Mouse (Mus musculus) neural tube, embryonic 13.5 days (tissue): ENCODE data around the gene Zfyve21. TPM values are rescaled to one million over a fixed set of nuclear protein-coding genes. Genes with fewer than 3 reads are reported as not detected.
A peak's percentile ranks its signal among the peaks of the same experiment; 100 is the strongest.

Experiments used
- ATAC-seq: fragments of 200-750 bp; cut with Nextera tagmentation; 2 replicates; pipeline ENCODE4 v1.8.0; 2017; ENCODE audit warnings: low read depth, mild to moderate bottlenecking, moderate TSS enrichment, moderate library complexity
- H3K27ac ChIP-seq: fragments of 300-500 bp; sonication (generic); replicated peaks from 2 replicates; pipeline ENCODE4 v1.5.1; 2015; ENCODE audit warnings: moderate library complexity, mild to moderate bottlenecking, inconsistent platforms
- H3K27me3 ChIP-seq: fragments of 300-500 bp; sonication (generic); 2 replicates; pipeline ENCODE4 v1.6.1; 2015; ENCODE audit warnings: mild to moderate bottlenecking, inconsistent platforms
- H3K36me3 ChIP-seq: fragments of 300-500 bp; sonication (generic); 2 replicates; pipeline ENCODE4 v1.6.1; 2015; ENCODE audit warnings: mild to moderate bottlenecking, inconsistent platforms
- H3K4me1 ChIP-seq: fragments of 300-500 bp; sonication (generic); replicated peaks from 2 replicates; pipeline ENCODE4 v1.6.1; 2015; ENCODE audit warnings: inconsistent platforms
- H3K4me2 ChIP-seq: fragments of 300-500 bp; sonication (generic); 2 replicates; pipeline ENCODE4 v1.6.1; 2015; ENCODE audit warnings: inconsistent platforms, mild to moderate bottlenecking, moderate library complexity
- H3K4me3 ChIP-seq: fragments of 300-500 bp; sonication (generic); 2 replicates; pipeline ENCODE4 v1.5.1; 2015; ENCODE audit warnings: mild to moderate bottlenecking, inconsistent platforms
- H3K9ac ChIP-seq: fragments of 300-500 bp; sonication (generic); 2 replicates; pipeline ENCODE4 v1.6.1; 2015; ENCODE audit warnings: moderate library complexity, mild to moderate bottlenecking, inconsistent platforms
- H3K9me3 ChIP-seq: fragments of 300-500 bp; sonication (generic); 2 replicates; pipeline ENCODE4 v1.6.1; 2016; ENCODE audit warnings: inconsistent platforms
- WGBS: fragments of 180-500 bp; shearing (Covaris S2); methylation state at CpG from one replicate; pipeline ENCODE4 v1.1.7; 2015; 5-methylcytosine and 5-hydroxymethylcytosine counted together
- polyA plus RNA-seq: library from polyadenylated mRNA; unstranded; fragments of >200 nt; fragmentation: Nextera tagmentation; extraction: Ambion mirVana; gene quantifications from 2 replicates; pipeline ENCODE4 v1.2.1, GENCODE M21; 2015

The Zfyve21 gene
- polyA plus RNA-seq = 41.4 and 50.1 TPM in 2 replicates

- ATAC-seq = peak; percentile 100
- H3K9me3 ChIP-seq = no peaks in the 10 kb centered on the region
- under 1% methylated on average over 86 of the region's 87 CpGs for WGBS
- peak within 1 kb of the TSS; percentile 87 for H3K4me2 ChIP-seq
- peak within 1 kb of the TSS; percentile 81 for H3K9ac ChIP-seq
- H3K27ac ChIP-seq = peak within 1 kb of the TSS; percentile 85
- peaks cover 50% of the 10 kb centered on the region for H3K4me1 ChIP-seq
- H3K27me3 ChIP-seq = no peaks in the 10 kb centered on the region
- peak within 1 kb of the TSS; percentile 78 for H3K4me3 ChIP-seq
- 0 out of 2 replicates have a peak, but pooled peaks cover 3% of the 10 kb centered on the region for H3K36me3 ChIP-seq
These were observed at the start of gene Zfyve21, which contains the start of gene Xrcc3 for GRCm38 (mm10) chr12:111813766-111814617. TSS of gene Zfyve21 (plus strand) at chr12:111814170. TSS of gene Xrcc3 (minus strand) at chr12:111813873.

- peaks cover 75% of the 10 kb centered on the region for H3K4me1 ChIP-seq
- peaks cover 16% of the 10 kb centered on the region for H3K36me3 ChIP-seq
- no peaks in the 10 kb centered on the region for H3K9me3 ChIP-seq
- ATAC-seq = 0 out of 2 replicates have a peak, but pooled peaks have one; percentile 16
- H3K9ac ChIP-seq = peak overlapping the region; percentile 47
- no peaks in the 10 kb centered on the region for H3K27me3 ChIP-seq
- 24% methylated on average over 16 of the region's 16 CpGs for WGBS
- H3K27ac ChIP-seq = peak overlapping the region; percentile 53
- no peak overlapping the region for H3K4me3 ChIP-seq
- peak overlapping the region; percentile 33 for H3K4me2 ChIP-seq
These were observed 47.4 kb upstream of the Zfyve21 start for GRCm38 (mm10) chr12:111766313-111767236.

- Histone ChIP-seq H3K4me3 (no peak overlapping the region), H3K4me2 (no peak overlapping the region), H3K9me3 (no peaks in the 10 kb centered on the region), H3K27ac (no peak overlapping the region), H3K9ac (no peak overlapping the region), H3K4me1 (peaks cover 57% of the 10 kb centered on the region), H3K27me3 (no peaks in the 10 kb centered on the region), H3K36me3 (peaks cover 23% of the 10 kb centered on the region)
- no peak for ATAC-seq
- WGBS = 89% methylated on average over 10 of the region's 10 CpGs
These were observed 45.5 kb upstream of the Zfyve21 start for GRCm38 (mm10) chr12:111768322-111768928.

- no peak overlapping the region for H3K4me3 ChIP-seq
- WGBS = 26% methylated on average over 10 of the region's 10 CpGs
- peak; percentile 25; the same call in 1 of the 2 replicates for ATAC-seq
- H3K9me3 ChIP-seq = no peaks in the 10 kb centered on the region
- H3K9ac ChIP-seq = no peak overlapping the region
- no peak overlapping the region for H3K4me2 ChIP-seq
- peaks cover 51% of the 10 kb centered on the region for H3K4me1 ChIP-seq
- H3K27me3 ChIP-seq = no peaks in the 10 kb centered on the region
- peak overlapping the region; percentile 74 for H3K27ac ChIP-seq
- peaks cover 26% of the 10 kb centered on the region for H3K36me3 ChIP-seq
These were observed 44.7 kb upstream of the Zfyve21 start for GRCm38 (mm10) chr12:111769306-111769705.

- H3K9ac ChIP-seq = no peak overlapping the region
- no peak overlapping the region for H3K4me2 ChIP-seq
- H3K4me3 ChIP-seq = no peak overlapping the region
- peaks cover 32% of the 10 kb centered on the region for H3K36me3 ChIP-seq
- ATAC-seq = peak; percentile 32; the same call in 1 of the 2 replicates
- 47% methylated on average over 7 of the region's 9 CpGs for WGBS
- H3K9me3 ChIP-seq = no peaks in the 10 kb centered on the region
- H3K27me3 ChIP-seq = no peaks in the 10 kb centered on the region
- H3K4me1 ChIP-seq = peaks cover 54% of the 10 kb centered on the region
- H3K27ac ChIP-seq = peak overlapping the region; percentile 74
These were observed 44.0 kb upstream of the Zfyve21 start for GRCm38 (mm10) chr12:111769816-111770577.

GRCm38 (mm10) chr12:111770651-111771050 lies 43.3 kb upstream of the Zfyve21 start:
- H3K9me3 ChIP-seq = no peaks in the 10 kb centered on the region
- no peak for ATAC-seq
- no peaks in the 10 kb centered on the region for H3K27me3 ChIP-seq
- H3K9ac ChIP-seq = no peak overlapping the region
- 88% methylated on average over 10 of the region's 10 CpGs for WGBS
- 0 out of 2 replicates have a peak overlapping the region, but pooled peaks have one; percentile 15 for H3K27ac ChIP-seq
- H3K4me3 ChIP-seq = no peak overlapping the region
- peaks cover 49% of the 10 kb centered on the region for H3K4me1 ChIP-seq
- no peak overlapping the region for H3K4me2 ChIP-seq
- peaks cover 38% of the 10 kb centered on the region for H3K36me3 ChIP-seq

- no peak overlapping the region for H3K9ac ChIP-seq
- no peak overlapping the region for H3K4me3 ChIP-seq
- no peaks in the 10 kb centered on the region for H3K9me3 ChIP-seq
- H3K4me1 ChIP-seq = peaks cover 25% of the 10 kb centered on the region
- WGBS = 90% methylated on average over 16 of the region's 16 CpGs
- H3K27me3 ChIP-seq = no peaks in the 10 kb centered on the region
- H3K27ac ChIP-seq = no peak overlapping the region
- no peak overlapping the region for H3K4me2 ChIP-seq
- no peak for ATAC-seq
- H3K36me3 ChIP-seq = peaks cover 73% of the 10 kb centered on the region
These were observed 39.8 kb upstream of the Zfyve21 start for GRCm38 (mm10) chr12:111774156-111774555.

GRCm38 (mm10) chr12:111774845-111775244 lies 39.1 kb upstream of the Zfyve21 start:
- WGBS = 71% methylated on average over 15 of the region's 15 CpGs
- no peak overlapping the region for H3K9ac ChIP-seq
- ATAC-seq = no peak
- H3K4me3 ChIP-seq = no peak overlapping the region
- no peak overlapping the region for H3K27ac ChIP-seq
- no peaks in the 10 kb centered on the region for H3K9me3 ChIP-seq
- no peaks in the 10 kb centered on the region for H3K27me3 ChIP-seq
- no peak overlapping the region for H3K4me2 ChIP-seq
- H3K4me1 ChIP-seq = peaks cover 18% of the 10 kb centered on the region
- H3K36me3 ChIP-seq = peaks cover 79% of the 10 kb centered on the region

- Histone ChIP-seq H3K4me1 (peaks cover 9% of the 10 kb centered on the region), H3K9me3 (no peaks in the 10 kb centered on the region), H3K27ac (no peak overlapping the region), H3K36me3 (peaks cover 99% of the 10 kb centered on the region), H3K4me3 (no peak overlapping the region), H3K27me3 (no peaks in the 10 kb centered on the region), H3K4me2 (no peak overlapping the region), H3K9ac (no peak overlapping the region)
- no peak for ATAC-seq
- WGBS = 92% methylated on average over 13 of the region's 13 CpGs
These were observed 36.1 kb upstream of the Zfyve21 start for GRCm38 (mm10) chr12:111777919-111778318.

GRCm38 (mm10) chr12:111779544-111779943 lies 34.4 kb upstream of the Zfyve21 start:
- no peak overlapping the region for H3K4me3 ChIP-seq
- H3K27me3 ChIP-seq = no peaks in the 10 kb centered on the region
- no peak overlapping the region for H3K27ac ChIP-seq
- H3K36me3 ChIP-seq = peaks cover 97% of the 10 kb centered on the region
- H3K9me3 ChIP-seq = no peaks in the 10 kb centered on the region
- no peak overlapping the region for H3K4me2 ChIP-seq
- no peak overlapping the region for H3K9ac ChIP-seq
- WGBS = 96% methylated on average over 1 of the region's 1 CpGs
- no peak for ATAC-seq
- H3K4me1 ChIP-seq = peaks cover 6% of the 10 kb centered on the region

- Histone ChIP-seq H3K4me3 (no peak overlapping the region), H3K4me2 (no peak overlapping the region), H3K27ac (no peak overlapping the region), H3K9ac (no peak overlapping the region), H3K27me3 (no peaks in the 10 kb centered on the region), H3K9me3 (no peaks in the 10 kb centered on the region), H3K36me3 (peaks cover 97% of the 10 kb centered on the region), H3K4me1 (no peaks in the 10 kb centered on the region)
- 77% methylated on average over 15 of the region's 15 CpGs for WGBS
- ATAC-seq = no peak
These were observed 28.8 kb upstream of the Zfyve21 start for GRCm38 (mm10) chr12:111785174-111785573.
